Mouse (Mus musculus) spleen, postnatal 4 days (tissue): ENCODE measurements around the gene Fgf10.

Experiments used
- DNase-seq, 2 experiments: peaks; one replicate each; pipeline ENCODE4 v3.0.0; 2022; ENCODE audit warnings: low spot score in 2 of 2

The Fgf10 gene

DNA sequence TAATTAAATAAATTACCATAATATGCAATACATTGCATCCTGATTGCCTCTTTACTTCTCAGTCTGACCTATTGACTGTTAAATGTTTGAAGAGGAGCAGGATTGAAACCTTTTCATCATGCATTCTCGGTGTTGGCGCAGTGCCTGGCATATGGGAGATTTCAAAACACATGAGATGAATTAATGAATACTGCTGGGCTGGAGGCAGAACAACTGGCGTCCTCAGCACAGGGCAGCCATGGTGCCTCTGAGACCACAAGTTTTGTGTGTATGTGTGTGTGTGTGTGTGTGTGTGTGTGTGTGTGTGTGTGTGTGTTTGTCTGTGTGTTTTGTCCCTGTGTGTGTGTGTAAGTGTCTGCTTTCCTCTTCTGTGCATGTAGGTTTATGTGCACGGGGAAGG, 165.5 kb downstream of the Fgf10 start:
- no peak for DNase-seq
